Mouse (Mus musculus) common myeloid progenitor, adult 5-6 weeks (primary cell): ENCODE data around the gene Trpv1. TPM values are rescaled to one million over a fixed set of nuclear protein-coding genes. Genes with fewer than 3 reads are reported as not detected.

ENCODE experiments used
- ATAC-seq: replicated peaks from 2 replicates; pipeline ENCODE4 v1.8.0; 2016; ENCODE audit warnings: low read depth, mild to moderate bottlenecking, moderate TSS enrichment, inconsistent platforms; ENCODE audit not compliant: poor library complexity, severe bottlenecking
- total RNA-seq: library from RNA; stranded (forward); fragments of 200-1000, 187-1606 nt; gene quantifications from 2 replicates; pipeline ENCODE4 v1.2.3, GENCODE M21; 2017

The Trpv1 gene
- total RNA-seq, result not detected in 2 replicates

DNA sequence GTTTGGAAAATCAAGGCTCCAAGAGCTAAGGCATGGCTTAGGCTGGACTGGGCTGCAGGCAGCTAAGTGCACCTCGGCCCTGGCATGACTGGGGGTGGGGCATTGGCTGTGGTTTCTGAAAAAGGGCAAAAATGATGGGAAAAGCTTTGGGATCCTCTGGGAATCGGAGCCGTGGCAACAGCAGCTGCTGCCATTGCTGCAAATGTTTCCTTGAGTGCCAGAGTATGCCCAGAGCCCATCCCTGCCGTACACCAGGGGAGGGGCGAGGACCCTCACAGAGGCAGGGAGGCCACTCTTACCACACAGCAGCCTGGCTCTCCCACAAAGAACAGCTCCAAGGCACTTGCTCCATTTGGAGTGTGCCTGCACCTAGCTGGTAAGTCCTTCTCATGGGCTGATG lies at the start of gene Trpv1:
TSS of gene Trpv1 (plus strand) at position 301 of the 400 bp plus-strand sequence.
- ATAC-seq, result no peak

DNA sequence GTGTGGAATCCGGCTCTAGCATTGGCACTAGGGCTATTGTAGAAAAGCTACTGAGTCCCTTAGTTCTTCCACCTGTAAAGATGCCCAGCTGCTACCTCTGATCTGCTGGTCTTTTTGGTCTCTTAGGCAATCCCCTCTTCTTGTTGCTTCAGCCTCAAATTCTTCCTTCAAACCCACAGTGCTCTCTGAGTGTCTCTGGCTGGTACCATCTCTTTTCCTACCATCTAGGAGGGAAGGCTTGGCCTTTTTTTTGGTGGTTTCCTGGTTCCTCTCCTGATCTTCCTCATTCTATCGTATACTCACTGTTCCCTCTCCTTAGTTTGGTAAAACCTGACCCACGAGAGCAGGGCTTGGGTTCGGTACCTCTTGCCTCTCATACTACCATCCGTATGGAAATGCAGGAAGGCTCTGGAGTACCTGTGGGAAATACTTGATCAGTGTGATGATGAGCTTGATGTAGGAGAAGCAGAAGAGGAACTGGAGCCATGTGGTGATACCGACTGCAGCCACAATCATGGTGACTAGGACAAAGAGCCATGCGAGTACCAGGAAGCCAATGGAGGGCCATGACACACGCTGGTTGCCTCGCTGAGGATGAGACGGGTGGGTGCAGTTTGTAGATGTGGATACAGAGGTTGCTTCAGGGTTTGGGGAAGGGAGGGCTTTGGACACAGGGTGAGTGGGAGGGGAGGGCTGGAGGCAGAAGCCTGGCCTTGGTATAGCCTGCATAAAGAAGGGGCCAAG lies 48.0 kb upstream of the Trpv1 start:
- ATAC-seq, result peak; percentile 55

DNA sequence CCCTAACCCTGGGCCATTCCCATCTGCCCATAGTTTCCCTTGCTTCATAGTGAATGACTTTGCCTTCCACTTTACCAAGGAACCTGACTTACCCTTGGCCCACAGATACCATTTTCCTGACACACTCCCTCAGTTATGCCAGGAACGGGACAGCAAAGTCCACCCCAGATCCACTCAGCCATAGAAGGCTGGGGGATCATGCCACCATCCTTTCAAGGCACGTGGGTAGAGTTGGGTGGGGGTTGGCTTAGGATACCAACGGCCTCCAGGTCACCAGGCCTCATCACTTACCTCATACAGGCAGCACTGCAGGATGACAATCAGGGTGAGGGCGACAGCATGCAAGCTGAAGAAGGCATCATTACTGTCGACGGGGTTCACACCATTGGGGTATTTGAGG lies 46.9 kb upstream of the Trpv1 start:
- no peak for ATAC-seq

DNA sequence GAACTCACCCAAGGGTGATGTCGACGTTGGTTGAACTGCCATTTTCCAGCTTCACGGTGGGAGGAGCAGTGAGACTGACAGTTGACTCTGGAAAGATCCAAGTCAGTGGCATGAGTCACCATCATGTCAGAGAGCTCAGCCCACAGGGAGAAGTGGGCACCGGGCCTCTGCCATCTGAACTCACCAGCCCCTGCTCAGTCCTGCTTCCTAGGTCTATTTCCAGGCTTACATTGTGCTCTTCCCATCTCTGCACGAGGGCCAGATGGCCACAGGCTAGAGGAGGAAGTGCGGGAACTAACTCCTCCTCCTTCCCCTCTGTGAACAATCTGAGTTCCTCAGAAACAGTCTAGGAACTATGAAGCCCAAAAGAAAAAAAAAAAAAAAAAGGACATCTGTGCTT lies 41.0 kb upstream of the Trpv1 start:
- ATAC-seq, result peak; percentile 81

DNA sequence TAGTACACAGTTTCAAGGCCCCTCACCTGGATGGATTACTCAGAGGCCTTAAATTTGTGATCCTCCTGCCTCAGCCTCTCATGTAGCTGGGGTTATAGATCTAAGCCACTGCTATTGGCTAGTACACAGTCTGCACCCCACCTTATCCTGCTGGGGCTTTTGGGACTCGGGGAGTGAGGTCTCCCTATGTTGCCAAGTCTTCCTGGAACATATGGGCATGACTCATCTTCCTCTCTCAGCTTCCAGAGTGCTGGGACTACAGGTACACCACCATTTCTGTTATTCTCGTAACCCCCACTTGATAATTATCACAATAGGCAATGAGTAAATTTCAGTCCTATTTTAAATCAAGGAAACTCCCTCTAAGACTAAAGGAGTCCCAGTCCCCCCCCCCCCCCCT lies 39.6 kb upstream of the Trpv1 start:
- ATAC-seq, result no peak

DNA sequence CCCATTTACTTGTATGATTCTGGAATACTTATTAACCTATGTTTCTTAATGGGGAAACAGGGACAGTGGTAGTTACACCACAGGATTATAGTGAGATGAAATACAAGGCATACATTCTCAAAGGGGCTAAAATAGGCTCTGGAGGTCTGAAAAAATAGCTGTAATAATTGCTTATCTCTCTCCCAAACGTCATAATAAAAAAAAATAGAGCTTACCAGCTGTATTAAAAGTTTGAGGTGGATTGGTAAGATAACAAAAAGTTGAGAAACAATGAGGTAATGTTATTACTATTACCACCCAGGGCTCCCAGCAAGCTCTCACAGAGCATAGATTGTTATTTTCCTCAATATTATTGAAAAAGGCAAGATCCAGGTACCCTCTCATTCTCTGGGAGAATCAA lies 35.9 kb upstream of the Trpv1 start:
- ATAC-seq, result no peak

DNA sequence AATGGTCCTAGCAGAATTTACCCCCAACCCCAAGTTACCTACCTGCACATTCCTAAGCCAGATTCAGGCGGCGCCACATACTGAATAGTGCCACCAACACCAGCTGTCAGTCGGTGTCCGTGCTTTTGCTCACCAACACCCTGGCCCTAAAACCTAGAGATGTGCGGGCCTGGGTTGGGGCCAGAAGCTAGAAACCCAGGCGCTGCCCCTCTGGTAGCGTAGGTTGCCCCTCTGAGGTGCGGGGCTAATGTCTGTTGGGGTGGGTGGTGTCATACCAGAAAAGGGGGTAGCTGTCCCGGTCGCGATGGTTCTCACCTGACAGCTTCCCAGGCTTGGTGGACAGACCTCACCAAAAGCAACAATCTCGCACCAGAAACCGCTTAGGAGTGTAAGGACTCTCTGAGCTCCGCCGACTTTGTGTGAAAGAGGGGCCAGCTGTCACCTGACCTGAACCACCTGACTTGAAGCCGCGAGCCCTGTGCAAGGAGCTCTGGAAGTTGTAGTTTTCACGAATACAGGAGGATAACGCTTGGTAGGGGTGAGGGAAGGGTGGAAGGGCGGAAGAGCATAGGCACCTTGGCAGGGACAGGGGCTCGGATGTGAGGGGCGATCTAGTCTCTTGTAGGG lies 35.4 kb upstream of the Trpv1 start, which contains the start of gene Ctns:
TSS of gene Ctns (minus strand) at position 440 of the 627 bp plus-strand sequence.
- ATAC-seq, result peak; percentile 87

DNA sequence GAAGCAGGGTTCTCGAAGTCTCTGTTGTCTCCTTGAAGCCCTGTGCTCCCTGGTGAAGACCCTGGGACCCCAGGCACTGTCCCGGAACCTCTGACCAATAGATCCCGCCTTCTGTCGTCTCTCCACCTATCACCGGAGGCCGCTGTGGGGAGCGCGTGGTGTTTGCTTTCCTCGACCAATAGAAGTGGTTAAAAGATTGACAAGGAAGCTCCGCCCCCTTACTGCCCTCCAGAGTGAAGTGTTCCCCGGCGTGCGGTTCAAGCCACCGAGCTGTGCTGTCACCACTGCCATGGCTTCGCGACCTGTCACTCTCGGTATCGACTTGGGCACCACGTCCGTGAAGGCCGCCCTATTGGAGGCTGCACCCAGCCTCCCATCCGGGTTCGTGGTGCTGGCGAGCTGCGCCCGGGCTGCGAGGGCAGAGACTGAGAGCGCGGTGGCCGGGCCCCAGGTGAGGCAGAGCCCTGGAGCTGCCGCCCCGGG lies 34.8 kb upstream of the Trpv1 start, which contains the start of gene Shpk:
TSS of gene Shpk (plus strand) at position 231 of the 483 bp plus-strand sequence.
- ATAC-seq, result peak; percentile 95

DNA sequence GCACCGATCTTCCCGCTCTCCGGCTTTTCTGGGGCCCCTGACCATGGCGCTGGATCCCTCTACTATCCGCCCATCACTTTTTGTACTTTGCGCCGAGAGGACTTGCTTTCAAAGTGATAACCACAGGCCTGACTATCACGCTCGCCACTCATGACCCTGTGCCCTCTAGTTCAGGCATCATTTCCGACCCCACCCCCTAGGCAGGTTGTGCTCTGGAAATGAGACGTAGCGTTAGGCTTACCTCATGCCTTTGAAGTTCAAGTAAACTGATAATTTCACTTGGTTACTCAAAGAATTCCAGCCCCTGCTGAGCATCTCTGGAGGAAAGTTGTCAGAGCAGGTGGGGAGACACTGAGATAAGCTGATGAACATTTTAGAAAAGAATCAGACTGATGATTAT lies 34.2 kb upstream of the Trpv1 start:
- 0 out of 2 replicates have a peak, but pooled peaks have one; percentile 22 for ATAC-seq

DNA sequence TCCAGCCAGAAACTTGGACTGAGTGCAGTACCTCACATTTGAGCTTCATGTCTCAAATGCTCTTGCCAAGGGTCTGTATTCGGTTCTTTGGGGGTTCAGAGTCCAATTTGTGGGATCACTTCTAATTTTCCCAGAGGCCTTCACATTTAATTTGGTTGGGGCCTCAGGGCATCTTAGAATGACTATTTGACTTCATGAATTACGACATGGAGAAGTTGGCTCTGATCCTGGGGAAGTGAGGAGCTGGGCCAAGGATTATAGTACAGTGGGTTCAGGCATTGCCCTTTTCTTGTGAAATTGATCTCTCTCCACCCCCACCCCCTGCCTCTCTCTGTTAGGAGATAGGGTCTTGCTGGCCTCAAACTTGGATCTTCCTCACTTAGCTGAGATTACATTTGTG lies 33.1 kb upstream of the Trpv1 start:
- no peak for ATAC-seq

DNA sequence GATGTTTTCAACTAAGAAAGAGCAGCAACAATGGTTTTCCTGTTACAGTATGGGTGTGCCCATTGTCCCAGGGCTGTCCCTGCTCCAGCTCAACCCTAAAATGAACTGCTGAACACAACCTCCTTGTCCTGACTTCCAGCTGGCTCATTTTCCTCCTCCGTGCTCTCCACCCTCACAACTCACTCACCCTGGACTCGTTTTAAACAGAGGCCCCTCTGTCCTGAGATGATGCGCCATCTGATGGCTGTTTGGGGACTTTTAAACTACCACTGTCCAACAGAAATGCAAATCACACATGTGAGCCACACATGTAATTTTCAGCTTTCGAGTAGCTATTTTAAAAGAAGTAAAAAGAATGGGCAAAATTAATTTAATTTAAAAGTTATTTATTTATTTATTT lies 32.5 kb upstream of the Trpv1 start:
- ATAC-seq, result no peak

DNA sequence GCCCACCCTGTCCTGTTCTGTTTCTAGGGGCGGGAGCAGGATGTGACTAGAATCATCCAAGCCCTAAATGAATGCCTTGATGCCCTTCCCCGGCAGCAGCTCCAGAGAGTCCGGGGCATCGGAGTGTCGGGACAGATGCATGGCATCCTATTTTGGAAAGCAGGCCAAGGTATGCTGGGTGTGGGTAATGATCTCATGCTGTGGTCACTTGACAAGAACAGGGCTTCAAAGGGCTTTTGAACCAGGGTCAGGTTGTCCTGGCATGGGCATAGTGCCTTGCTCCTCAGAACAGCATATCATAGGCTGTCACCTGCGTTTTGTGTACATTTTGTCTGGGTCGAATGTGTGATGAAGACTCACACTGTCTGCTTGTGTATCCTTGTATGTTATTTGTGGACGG lies 30.2 kb upstream of the Trpv1 start:
- no peak for ATAC-seq

DNA sequence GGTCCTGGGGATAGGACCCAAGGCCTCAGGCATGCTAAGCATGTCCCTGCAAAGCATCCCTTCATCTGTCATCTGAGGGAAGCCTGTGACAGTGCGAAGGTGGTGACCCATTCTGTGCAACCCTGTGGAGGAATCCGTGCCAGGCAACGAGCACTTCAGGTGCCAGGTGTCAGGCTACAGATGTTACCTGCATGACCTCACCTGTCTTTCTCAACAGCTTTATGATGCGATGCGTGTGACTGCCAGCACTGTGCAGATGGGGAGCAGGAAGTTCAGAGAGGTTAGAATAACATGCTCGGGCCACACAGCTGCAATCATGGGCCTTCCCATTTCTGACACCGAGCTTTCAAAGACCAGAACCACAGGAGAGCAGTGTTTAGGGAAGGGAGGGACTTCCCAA lies 28.9 kb upstream of the Trpv1 start:
- ATAC-seq, result no peak

DNA sequence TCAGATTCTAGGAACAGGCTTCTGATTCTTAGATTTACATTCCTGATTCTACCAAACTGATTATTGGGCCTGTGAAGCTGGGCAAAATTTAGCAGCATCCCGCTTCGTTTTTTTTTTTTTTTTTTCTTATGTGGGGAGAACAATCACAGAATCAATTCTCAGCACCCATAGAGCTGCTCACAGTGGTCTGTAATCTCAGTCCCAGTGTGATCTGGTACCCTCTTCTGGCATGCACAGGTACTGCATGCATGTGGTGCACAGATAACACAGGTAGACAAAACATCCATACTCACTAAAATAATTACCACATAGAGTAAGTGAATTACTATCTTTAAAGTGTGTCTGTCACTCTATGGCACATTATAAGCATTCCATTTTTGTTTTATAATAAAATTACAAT lies 26.5 kb upstream of the Trpv1 start:
- 0 out of 2 replicates have a peak, but pooled peaks have one; percentile 32 for ATAC-seq

DNA sequence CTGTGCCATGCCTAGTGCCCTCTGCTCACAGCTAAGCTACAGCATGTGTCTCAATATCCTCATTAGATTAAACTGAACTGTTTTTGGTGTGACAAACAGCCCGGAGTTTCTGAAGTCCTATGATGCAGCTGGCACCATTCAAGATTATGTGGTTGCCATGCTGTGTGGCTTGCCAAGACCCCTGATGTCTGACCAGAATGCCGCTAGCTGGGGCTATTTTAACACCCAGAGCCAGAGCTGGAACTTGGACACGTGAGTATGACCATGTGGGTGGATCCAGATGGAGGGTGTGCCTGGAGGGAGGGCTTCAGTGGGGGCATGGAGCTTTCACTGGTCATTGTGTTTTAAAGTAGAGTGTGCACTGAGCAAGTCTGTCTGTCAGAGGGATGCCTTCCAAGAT lies 20.1 kb upstream of the Trpv1 start:
- ATAC-seq, result no peak

DNA sequence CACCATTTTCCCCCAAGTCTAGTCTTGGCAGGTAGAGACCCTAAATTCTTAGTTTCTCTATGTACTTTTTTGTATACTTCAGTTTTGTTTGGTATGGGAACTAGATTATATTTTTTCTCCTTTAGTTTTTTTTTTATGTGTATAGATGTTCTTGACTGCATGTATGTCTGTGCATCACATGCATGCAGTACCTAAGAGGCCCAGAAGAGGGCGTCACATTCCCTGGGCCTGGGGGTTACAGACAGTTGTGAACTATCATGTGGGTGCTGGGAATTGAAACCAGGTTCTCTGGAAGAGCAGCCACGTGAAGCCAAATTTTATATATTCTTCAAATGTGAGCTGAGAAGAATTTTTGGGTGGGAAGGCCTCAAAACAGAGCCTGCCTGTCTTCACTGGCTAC lies 14.4 kb upstream of the Trpv1 start:
- no peak for ATAC-seq

DNA sequence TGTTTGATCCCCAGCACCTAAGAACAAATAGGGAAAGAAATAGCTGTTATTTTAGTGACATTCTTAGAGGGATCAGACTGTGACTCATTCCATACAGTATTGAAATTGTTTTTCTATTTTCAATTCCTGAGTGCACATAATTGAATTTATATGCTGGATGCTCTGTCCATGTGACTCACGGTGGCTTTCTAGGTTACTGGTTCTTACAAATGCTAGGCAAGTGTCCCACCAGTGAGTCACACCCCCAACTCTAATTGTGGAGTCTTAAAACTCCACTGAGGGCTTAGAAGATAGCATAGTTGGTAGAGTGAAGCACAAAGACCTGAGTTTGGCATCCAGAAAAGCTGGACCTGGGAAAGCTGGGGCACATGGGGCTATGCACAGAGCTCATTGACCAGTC lies 13.4 kb upstream of the Trpv1 start:
- no peak for ATAC-seq

DNA sequence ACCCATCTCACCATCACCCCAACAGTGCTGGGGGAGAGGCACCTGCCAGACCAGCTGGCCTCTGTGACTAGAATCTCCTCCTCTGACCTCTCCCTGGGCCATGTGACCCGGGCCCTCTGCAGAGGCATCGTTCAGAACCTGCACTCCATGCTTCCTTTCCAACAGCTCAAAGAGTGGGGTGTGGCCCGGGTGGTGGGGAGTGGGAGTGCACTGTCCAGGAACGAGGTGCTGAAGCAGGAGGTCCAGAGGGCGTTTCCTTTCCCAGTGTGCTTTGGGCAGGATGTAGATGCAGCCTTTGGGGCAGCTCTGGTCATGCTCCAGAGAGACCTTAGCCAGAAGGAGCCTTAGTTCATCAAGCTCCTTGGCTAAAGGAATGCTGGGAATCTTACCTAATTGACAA lies 11.2 kb upstream of the Trpv1 start:
- ATAC-seq, result no peak

DNA sequence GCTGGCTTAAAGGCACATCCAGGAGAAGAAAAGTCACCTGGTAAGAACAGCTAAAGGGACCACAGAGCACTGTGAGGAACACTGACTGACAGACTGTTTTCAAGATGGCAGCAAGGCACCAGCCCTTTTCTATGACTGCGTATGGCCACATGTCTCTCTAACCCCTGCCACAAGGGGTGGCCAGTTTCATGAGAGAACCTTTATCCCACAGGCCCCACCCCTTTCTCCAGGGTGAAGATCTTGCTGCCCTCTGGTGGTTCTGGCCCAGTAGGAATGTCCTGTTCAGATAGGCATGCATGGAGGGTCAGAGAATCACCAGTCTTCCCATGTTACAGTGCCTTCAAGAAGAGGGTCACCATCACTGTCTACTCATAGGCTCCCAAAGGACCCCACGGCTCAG lies 10.1 kb upstream of the Trpv1 start:
- ATAC-seq, result peak; percentile 86

DNA sequence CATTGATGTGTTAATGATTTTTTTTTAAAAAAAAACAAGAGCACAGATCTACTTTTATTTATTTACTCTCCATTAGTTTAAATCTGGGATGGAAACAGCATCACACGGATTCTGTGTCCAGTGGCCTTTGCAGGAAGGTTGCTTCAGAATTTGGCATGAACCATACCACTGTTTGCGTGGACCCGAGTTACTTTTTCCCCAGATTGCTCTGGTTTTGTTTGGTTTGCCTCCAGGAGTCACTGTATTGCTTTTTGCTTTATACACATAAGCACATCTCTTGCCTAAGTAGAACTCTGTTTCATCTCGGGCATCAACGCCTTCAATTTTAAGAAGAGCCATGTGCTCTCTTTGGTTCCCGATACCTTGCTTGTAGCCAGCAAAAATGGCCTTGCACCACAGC lies 8.2 kb upstream of the Trpv1 start:
- no peak for ATAC-seq

DNA sequence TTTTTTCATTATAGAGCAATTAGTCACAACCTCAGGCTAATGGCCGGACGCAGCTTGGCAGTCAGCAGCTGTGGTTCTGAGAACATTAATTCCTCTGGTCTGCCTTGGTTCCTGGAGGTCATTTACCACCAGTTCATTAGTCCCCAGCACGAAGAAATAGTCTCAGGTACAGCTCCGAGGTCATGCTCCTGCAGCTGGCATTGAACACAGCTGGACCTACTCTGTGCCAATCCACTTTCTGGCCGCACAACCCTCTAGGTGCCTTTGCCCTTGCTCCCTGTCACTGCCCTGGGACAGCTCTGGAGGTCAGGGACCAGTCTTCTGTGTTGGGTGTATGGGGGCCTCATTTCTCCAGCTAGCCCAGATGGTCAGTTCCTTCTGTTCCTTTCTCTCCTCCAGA lies 5.2 kb upstream of the Trpv1 start:
- ATAC-seq, result no peak

DNA sequence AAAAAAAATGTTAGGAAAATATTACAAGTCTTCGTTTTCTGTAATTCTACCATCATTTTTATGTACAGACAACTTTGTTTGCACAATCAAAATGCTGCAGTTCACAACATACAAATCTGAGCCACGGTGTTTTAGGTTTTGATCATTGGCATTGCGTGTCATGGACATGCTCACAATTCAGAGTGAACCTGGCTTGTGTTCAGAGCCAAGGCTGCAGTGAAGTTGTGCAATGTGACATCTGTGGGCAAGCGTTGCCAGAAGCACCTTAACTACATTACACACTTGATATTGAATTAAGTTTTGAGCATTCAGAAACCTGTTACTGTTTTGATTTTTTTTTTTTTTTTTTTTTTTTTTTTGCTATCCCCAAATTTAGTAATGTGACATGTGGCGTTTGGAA lies 4.0 kb upstream of the Trpv1 start:
- ATAC-seq, result no peak
